Mouse (Mus musculus) erythroid progenitor cell, adult 5-6 weeks (primary cell): ENCODE data around the gene Gamt. TPM values are rescaled to one million over a fixed set of nuclear protein-coding genes. Genes with fewer than 3 reads are reported as not detected.
"Not testable (repeated sequence)": the region's sequence is repeated elsewhere in the genome, so short reads cannot be mapped to it uniquely, and the experiment has no call there.

Experiments
- ATAC-seq: replicated peaks from 2 replicates; pipeline ENCODE4 v1.8.0; 2016; ENCODE audit warnings: moderate number of reproducible peaks, mild to moderate bottlenecking, moderate TSS enrichment, inconsistent platforms; ENCODE audit not compliant: poor library complexity, low FRiP score, severe bottlenecking
- total RNA-seq, 2 experiments: library from RNA; stranded (forward) in 1 of 2; stranded (reverse) in 1 of 2; fragments of 150-400 nt in 1 of 2; fragments of 186-747, 209-891 nt in 1 of 2; gene quantifications; 2 replicates each; pipeline versions ENCODE4 v1.2.3 to v1.2.4; 2015 to 2017; ENCODE audit warnings: low replicate concordance in 2 of 2

The Gamt gene
- total RNA-seq, 2 experiments from 2014 or later = not detected

DNA sequence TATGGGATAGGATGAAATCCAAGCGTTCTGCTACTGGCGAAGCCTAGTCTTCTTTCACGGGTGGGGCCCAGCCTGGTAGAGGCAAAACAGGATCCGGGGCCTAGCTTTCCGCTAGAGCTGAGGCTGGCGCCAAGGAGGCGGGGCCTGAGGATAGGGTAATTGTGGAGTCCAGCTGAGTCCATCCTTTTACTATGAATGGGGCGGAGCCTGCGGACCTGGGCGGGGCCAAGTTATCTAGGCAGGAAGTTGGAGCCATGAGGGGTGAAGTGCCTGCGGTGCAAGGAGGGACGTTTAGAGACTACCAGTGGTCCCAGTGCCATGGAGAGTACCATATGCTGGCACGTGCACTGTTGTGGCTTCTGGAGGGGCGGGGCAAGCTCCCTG lies 765 bp upstream of the Gamt start:
- peak; percentile 60 for ATAC-seq

DNA sequence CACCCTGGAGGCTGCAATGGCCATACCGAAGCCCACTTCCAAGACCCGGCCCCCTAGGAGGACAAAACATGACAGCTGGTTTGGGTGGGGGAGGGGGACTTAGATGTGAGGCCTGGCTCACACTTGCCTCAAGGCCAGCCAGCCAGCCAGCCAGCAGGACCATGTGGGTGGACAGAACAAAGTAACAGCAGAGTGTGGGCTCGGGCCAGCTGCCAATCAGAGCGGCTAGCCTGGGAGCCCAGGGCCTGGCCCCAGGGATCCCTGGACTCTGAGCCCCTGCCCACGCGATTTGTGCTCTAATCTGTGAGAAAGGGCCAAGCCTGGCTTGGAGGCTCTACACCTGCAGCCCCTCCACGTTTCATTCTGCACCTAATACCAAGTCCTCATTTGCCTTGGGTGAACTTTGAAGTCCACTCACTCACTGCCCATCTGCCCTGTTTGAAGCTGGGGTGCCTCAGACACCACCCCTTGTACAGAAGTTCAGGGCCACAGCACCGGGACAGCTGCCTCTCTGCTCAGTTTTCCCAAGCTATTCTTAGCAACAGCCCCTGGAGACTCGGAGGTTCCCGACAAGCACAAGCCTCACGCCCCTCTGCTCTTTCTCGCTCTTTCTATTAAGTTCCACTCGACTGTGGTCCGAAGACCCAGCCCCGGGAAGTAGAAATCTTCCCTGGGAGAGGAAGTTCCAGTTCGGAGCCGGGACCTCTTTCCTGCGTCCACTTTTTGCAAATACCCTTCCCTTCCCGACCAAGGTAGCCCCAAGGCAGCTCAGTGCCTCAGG lies 761 bp downstream of the Gamt start:
- no peak for ATAC-seq

DNA sequence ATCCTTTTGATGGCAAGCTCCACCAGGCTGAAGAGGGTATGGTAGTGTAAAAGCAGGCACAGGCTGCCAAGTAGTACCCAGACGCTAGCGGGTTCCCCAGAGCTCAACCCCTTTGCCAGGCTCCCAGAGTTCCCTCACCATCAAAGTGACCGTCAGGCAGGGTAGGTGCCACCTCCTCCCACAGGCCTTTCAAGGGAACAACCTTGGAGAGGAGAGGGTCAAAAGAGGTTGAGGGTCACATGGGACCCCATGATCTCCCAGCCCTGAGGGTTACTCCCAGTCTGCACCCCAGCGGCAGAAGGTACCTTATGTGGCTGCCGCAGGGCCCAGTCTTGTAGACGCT lies 1.4 kb downstream of the Gamt start:
- ATAC-seq = no peak

DNA sequence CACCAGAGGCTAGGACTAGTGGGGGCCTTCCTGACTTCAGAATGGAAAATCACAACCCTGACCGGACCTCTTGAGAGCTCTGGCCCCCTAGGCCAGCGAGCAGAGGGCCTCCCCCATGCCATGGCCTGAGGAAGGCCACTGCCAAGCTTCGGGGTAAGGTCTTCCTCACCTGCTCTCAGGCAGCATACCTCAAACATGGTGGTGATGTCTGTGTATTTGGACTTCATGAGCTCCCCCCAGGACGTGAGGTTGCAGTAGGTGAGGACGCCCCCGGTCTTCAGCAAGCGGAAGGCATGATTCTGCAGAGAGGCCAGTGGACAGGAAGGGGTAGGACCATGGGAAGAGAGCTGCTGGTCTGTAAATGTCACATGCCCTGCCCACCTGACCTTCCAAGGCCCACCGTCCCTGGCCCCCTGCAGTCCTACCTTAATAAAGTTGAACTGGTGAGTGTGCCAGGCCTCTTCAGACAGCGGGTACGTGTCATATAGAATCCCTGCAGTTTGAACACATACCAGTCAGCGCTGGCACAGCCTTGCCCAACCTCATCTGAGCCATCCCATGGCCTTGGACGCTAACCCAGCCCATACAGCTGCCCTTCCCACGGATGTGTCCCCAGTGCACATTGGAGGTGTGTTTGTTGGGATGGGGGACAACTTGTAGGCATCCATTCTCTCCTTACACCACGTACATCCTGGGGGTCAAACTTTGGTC lies 1.9 kb downstream of the Gamt start:
- no peak for ATAC-seq

DNA sequence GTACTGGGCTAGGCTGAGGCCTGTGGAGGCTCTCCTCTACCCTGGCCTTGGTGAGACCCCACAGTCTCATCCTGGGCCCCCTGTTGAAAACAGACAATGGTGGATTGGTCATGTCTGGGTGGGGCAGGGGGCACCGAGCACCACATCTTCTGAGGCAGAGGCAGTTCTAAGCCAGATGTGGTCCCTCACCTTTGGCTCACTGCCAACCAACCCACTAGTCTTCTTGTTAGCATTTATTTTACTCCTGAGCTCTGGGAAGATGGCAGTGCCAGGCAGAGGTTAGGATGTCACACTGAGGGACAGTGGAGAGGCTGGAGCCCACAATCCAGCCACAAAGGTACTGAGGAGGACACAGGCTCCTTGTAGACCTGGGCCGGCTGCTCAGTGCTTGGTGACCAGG lies 2.9 kb downstream of the Gamt start:
- no peak for ATAC-seq

DNA sequence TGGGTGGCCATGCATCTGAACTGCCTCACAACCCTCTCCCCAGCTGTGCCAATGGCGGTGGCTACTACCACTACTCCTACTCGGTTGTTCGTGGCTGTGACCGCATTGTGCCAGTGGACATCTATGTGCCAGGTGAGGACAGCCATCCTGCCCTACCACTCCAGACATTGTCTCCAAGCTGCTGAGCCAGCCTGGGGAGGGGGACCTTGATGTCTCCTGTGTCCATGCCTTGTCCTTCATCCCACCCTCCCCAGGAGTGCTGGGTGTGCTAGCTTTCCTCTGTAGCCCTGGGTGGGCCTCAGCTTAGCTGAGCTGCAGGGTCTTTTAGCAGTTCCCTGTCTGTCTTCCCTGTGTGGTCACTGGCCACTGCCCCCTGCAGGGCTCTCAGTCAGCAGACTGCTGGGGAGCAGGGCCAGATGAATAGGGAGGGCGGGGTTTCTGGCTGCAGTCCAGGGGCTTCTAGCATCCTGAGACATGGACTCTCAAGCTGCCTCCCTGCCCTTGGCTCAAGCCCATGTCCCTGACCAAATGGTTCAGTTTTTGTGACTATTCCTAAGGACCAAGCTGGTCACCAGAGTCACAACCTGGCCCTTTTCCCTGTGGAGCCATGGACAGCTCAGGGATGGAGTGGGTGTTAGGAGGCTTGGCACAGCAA lies 4.8 kb downstream of the Gamt start:
- no peak for ATAC-seq

DNA sequence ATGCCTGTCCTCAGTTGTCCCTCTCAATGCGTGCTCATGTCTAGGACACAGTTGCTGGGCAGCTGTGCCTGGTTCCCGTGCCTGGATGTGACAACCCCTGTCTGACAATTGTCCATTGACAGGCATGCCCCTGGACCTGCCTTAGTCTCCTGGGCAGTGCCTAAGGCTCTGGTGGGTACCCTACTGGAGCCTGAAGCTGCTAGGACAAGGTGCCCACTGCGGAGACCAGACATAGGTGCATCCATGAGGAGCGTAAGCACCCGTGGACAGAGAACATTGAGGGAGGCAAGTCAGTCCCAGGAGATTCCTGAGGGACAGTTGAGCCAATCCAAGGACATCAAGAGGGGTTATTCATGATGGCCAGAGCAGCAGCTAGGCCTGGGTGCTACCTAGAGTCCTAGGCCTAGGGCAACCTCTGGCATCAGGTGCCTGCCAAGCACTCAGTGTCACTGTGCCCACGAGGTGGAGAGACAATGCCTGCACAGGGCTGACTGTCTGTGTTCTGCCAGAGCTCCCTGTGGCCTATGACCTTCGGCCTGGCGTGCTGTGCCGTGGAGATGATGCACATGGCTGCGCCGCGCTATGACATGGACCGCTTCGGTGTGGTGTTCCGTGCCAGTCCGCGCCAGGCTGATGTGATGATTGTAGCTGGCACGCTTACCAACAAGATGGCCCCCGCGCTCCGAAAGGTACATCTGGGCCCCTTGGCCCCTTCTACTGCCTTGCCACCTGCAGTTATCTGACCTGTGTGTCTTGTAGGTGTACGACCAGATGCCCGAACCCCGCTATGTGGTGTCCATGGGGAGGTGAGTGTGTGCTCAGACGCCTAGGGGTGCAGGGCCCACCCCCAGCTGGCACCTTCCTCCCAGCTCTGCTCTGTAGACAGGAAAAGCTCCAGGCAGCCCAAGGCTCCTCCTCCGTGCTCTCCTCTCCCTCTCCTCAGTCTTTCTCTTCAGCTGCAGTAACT lies 6.2 kb downstream of the Gamt start:
- no peak for ATAC-seq

DNA sequence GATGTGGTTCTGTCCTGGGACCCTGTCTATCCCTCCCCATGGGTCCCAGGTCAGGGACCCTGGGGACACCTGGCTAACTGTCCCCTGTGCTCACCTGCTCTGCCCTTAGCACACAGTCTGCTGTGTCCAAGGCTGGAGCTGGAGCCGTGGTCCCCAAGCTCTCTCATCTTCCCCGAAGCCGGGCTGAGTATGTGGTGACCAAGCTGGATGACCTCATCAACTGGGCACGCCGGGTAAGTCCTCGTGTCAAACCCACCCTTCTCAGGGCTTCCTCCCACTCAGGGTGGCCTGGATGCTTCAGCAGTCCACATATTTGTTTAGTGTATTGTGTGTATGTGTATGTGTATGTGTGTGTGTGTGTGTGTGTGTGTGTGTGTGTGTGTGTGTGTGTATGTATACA lies 7.3 kb downstream of the Gamt start:
- ATAC-seq = no peak

DNA sequence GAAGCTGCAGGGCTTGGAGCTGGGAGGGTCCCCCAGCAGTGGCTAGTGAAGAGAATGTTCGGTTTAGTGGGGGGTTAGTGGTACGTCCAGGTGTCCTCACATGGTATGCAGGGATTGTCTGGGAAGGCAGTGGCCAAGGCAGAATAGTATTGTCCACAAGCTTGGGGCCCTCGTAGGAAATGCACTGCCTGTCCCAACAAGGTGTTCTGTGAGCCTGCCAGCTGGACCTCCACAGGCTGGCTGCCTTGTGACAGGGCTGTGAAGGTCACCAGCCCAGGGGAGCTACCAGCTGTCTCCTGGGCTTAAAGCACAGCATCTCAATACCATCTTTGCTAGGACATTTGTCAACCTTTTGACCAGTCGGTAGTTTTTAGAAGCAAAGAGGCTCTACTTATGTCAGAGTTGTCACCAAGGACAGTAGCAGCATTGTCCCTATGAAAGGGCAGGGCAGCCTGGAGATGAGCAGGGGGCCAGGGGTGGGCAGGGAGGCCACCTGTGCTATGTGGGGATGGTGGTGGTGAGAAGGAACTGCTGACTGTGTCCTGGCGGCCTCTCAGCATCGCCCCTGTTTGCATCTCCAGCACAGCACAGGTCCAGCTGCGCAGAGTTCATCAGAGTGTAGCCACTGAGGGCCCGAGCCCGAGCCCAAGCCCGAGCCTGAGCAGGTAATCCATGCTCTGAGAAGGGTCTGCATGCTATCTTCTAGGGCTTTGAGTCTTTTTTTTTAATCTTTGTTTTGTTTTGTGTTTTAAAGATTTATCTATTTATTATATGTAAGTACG lies 8.1 kb downstream of the Gamt start:
- ATAC-seq = no peak

DNA sequence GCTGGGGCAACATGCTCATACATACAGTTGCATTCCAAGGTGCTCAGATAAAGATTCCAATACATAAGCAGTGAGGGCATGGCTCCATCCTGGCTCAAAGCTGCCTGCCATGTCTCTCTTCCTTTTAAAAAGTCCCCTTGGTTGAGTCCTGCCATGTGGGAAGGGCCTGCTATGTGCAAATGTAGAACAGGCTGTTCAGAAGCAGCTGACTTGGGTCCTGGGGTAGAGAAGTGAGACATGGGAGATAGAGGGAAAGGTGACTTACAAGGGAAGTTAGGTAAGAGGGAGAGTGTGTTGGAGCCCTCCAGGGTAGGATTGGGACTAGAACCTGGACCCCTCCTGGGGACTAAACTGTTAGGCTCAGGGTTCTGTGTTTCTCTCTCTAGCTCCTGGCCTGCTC lies 8.8 kb downstream of the Gamt start:
- no peak for ATAC-seq

DNA sequence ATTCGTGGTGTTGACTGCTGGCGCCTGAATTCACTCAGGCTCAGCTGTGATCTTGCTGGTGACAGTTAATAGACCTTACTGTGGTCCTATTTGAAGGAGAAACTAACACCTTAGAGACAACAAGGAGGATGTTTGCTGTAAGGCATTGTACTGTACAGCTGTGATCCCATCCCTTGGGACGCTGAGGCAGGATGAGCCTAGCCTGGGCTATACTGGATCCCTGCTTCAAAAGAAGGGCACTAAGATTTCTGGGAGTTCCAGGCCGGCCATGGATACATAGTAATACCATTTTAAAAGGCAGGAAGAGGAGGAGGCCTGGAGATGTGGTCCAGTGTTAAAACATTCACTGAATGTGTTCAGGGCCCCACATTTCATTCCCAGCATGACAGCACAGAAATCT lies 10.2 kb downstream of the Gamt start:
- no peak for ATAC-seq

DNA sequence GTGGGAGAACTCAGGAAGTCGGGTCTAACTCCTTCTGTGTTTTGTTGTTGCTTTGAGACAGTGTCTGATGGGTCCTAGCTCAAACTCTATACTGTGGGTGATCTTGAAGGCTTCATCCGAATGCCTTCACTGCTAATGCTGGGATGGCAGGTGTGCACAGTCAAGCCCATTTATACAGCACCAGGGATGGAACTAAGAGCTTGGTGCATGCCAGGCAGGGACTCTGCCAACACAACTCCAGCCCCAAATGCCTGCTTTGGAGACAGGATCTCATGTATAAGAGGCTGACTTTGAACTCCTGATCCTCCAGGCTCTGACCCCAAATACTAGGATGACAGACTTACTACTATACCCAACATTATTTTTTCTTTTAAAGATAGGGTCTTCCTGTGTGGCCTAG lies 10.8 kb downstream of the Gamt start:
- ATAC-seq = no peak

DNA sequence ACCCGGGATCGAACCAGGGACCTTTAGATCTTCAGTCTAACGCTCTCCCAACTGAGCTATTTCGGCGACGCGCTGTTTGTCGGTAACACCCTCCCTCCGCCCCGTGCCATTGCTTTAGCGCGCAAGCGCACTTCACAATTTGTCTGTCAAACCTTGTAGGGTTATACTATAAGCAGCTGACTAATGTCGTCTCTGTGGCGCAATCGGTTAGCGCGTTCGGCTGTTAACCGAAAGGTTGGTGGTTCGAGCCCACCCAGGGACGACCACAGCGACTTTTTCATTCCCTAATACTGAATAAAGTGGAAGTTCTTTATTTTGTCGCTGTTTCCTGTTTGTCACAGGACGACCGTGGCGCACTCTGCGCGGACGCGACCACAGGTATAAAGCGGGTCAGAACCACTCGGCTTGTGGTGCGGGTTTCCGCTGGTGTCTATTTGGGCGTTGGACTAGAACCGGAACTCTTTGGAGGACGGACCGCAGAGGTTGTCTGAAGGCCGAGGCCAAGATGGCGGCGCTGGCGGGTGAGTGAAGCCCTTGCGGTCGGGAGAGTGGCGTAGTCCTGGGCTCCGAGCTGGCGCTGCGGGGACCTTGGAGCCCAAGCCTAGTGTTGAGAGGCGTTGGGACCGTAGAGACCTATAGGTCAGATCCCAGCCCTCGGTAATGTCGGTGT lies 11.7 kb downstream of the Gamt start, which contains the start of gene Ndufs7:
Gene Ndufs7 (plus strand): TSS at position 151 of the 670 bp plus-strand sequence.
- ATAC-seq = peak; percentile 85

DNA sequence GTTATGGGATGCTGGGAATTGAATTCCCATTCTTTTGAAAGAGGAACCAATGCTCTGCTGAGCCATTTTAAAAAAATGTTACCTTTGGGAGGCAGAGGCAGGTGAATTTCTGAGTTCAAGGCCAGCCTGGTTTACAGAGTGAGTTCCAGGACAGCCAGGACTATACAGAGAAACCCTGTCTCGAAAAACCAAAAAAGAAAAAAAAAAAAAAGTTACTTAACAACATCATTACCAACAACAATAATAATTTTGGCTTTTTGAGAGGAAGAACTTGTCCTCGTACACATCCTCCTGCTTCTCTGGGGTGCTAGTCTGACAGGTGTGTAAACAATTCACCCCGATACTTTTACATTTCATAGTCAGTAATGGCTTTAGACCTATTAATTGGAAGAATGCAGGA lies 12.4 kb downstream of the Gamt start:
- ATAC-seq = not testable (repeated sequence)

DNA sequence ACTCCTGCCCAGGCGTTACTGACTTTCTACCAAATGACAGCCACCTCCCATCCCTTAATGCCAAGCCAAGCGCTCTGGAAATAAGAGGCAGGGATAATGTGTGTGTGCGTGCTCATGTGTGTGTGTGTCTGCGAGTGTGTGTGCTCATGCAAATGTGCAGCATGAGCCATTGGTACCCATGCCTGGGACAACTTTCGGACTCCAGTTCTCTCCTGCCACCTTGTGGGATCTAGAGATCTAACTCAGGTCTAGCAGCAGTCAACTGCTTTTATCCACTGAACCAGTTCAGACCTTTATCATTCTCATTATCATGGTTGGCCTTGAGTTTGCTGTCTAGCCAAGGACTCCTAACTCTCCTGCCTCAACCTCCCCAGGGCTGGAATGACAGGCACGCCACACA lies 13.0 kb downstream of the Gamt start:
- ATAC-seq = no peak

DNA sequence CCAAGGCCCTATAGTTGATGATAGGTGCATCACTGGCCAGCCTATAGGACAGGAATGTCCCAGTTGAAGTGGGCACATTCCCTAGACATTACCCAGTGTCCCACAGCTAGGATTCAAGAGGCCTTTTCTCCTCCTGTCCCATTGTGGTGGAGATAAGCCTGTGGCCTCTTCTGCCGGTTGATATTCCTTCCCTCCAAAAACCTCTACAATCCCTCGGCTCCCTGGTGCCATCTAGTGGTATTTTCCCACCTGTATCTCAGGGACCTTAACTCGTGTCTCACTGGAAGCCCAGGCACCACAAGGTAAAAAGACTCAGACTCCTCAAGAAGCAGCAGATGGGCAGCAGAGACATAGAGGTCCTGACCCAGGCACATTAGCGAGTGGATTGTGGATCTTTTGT lies 15.2 kb downstream of the Gamt start:
- ATAC-seq = peak; percentile 58

DNA sequence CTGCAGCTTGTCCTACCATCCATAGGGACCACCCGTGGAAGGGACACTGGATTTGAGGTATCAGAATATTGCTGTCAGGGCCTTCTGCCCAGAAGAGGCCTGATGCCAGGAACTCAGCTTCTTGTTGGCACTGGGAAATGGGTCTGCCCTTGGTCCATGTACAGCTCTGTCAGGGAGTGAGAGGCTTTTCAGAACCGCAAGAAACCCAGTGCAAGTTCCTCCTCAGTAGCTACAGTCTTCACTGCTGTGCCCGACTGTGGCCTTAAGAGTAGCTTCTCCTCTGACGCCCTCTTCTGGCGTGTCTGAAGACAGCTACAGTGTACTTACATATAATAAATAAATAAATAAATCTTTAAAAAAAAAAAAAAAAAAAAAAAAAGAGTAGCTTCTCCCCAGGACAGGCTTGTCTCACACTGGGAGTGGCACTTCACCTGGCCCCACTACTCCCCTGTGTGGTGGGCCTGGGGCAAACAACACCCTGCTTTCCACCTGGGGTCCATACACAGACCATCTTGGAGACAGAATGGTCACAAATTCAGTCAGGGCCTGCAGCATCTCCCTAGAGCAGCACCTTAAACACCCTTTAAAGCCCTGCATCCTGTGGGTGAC lies 15.9 kb downstream of the Gamt start:
- no peak for ATAC-seq

DNA sequence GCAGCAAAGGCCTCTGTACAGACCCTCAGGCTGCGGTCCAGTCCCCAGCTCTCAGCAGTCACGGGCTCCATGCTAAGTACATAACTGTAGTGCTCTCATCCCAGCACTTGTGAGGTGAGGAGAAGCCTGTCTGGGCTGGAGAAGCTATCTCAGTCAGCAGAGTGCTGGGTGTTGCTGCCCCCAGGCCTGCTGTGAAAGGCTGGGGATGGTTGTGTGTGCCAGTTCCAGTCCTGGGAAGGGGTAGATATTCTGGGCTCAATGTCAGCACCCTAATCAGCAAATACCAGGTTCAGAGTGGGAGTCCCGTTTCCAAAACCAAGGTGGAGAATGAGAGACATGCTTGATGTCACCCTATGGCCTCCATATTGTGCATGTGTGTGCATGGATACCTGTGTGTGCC lies 18.2 kb downstream of the Gamt start:
- ATAC-seq = no peak
